Mouse (Mus musculus) Patski (cell line): ENCODE data around the gene Ppp2r5e. TPM values are rescaled to one million over a fixed set of nuclear protein-coding genes. Genes with fewer than 3 reads are reported as not detected.

Source experiments
- ATAC-seq: fragments of 100-300 bp; one replicate; pipeline ENCODE4 v1.8.0; 2021
- CTCF ChIA-PET: fragments of 350-600 bp; sonication (Branson Sonifier 250); formaldehyde crosslinking; loops from one replicate; lab custom pipeline; 2022; ENCODE audit warnings: inconsistent platforms; lab: Charles Lee
- POLR2A ChIA-PET: fragments of 350-600 bp; sonication (Branson Sonifier 250); formaldehyde crosslinking; loops from one replicate; lab custom pipeline; 2022; ENCODE audit warnings: antibody characterized with exemption, inconsistent platforms; lab: Charles Lee
- DNase-seq: peaks from one replicate; pipeline ENCODE4 v3.0.0-alpha.2; 2011; ENCODE audit warnings: low read depth, low spot score
- H3K27me3 ChIP-seq: fragments of 371-371 bp; one replicate; pipeline ENCODE4 v1.5.1; 2021
- CTCF ChIP-seq: fragments of 100-300 bp; IDR thresholded peaks from one replicate; pipeline ENCODE4 v1.5.1; 2021
- in situ Hi-C: fragments of 300-500 bp; cut with MboI; formaldehyde crosslinking; loops from 3 replicates; pipeline ENCODE4 v1.11.1; 2018; ENCODE audit warnings: low pct_unique_long_range_greater_than_20kb, mixed read lengths
- polyA plus RNA-seq: library from polyadenylated mRNA; unstranded; gene quantifications from one replicate; pipeline ENCODE4 v1.2.3, GENCODE M21; 2021

Gene Ppp2r5e
- polyA plus RNA-seq, 1 experiment from 2014 or later, result 51.4 TPM

- CTCF ChIA-PET, result interaction anchor here (1.2 to 1.3 kb wide), 2 partner anchors 10 to 22 kb away, joined by 3 to 5 read pairs; no protein-coding TSS in a partner anchor
- in situ Hi-C loops, result loop anchor here (25.0 kb wide), 1 partner anchor 714 kb away; the partner anchor contains the start of gene Esr2
- H3K27me3 ChIP-seq, result no peaks in the 10 kb centered on the region
- TF ChIP-seq CTCF, result no peak
- ATAC-seq, result peak; percentile 60
- no peak for DNase-seq
- POLR2A ChIA-PET, result no interaction called here
These were observed 123.0 kb downstream of the Ppp2r5e start for GRCm38 (mm10) chr12:75473021-75473420.

DNA sequence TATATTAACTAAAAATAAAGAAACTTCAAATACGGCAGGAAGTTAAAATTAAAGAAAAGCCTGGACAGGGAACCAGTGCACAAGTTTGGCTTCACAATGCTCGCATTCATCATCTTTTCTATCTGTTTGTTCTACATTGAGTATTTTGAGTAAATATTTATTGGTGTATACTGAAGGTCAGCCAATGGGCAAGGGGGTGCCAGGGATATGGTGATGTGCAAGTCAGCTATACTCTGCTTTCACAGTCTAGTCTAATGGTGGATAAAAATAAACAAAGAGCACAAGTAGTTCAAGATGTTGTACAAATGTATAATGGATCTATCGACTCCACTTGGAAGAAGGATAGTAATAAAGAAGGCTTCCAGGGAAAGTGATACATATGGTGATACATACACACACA is 123.9 kb downstream of the Ppp2r5e start:
- CTCF ChIA-PET, result interaction anchor here (1.2 to 1.7 kb wide), 2 partner anchors 12 to 23 kb away, joined by 3 to 4 read pairs; no protein-coding TSS in a partner anchor
- no peak for ATAC-seq
- in situ Hi-C loops, result loop anchor here (25.0 kb wide), 1 partner anchor 715 kb away; the partner anchor contains the start of gene Esr2
- TF ChIP-seq CTCF, result no peak
- POLR2A ChIA-PET, result no interaction called here
- no peak for DNase-seq
- no peaks in the 10 kb centered on the region for H3K27me3 ChIP-seq

DNA sequence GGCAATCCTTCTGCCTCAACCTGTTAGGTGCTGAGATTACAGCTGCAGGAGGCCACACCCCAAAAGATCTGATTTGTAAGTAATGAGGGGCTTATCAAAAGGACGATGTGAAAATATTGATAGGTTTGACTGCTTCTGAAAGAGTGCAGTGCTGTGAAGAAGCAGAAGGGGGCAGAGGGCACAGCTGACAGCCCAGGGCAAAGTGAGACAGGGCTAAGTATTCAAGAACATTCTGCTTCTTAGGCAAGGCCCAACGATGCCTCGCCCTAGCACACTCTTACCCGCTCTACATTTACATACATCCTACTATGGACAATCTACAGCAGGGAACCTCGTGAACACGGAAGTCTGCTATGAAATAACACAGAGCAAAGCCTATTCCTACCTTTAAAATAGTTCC is 128.2 kb downstream of the Ppp2r5e start:
- TF ChIP-seq CTCF, result peak; percentile 36
- in situ Hi-C loops, result loop anchor here (5.0 to 25.0 kb wide), 2 partner anchors 129 to 719 kb away; partner anchors contain the start of genes Esr2 and Ppp2r5e
- DNase-seq (no peak), ATAC-seq (no peak)
- CTCF ChIA-PET, result no interaction called here
- H3K27me3 ChIP-seq, result no peaks in the 10 kb centered on the region
- POLR2A ChIA-PET, result no interaction called here

GRCm38 (mm10) chr12:75467127-75467526 is 128.9 kb downstream of the Ppp2r5e start:
- ATAC-seq (no peak), DNase-seq (no peak)
- CTCF ChIA-PET, result no interaction called here
- no peak for TF ChIP-seq CTCF
- no peaks in the 10 kb centered on the region for H3K27me3 ChIP-seq
- in situ Hi-C loops, result loop anchor here (5.0 to 25.0 kb wide), 2 partner anchors 130 to 720 kb away; partner anchors contain the start of genes Esr2 and Ppp2r5e
- POLR2A ChIA-PET, result no interaction called here

DNA sequence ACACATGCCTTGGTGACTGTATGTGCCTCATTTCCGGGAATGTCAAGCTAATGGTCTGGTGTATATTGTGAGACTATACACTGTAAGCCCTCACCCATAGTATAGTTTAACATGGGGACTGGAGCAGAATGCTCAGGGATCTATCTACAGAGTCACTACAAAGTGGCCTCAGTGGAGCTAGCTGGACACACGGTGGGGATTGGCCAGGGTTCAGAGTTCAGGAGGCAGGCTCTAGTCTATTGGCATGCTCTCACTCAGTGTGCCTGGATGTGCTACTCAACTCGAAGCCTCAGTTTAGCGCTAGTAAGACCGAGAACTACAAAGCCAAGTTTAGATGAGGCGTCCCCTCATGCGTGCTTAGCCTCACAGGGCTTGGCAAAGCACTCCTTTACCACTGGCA is 129.8 kb downstream of the Ppp2r5e start:
- ChIA-PET POLR2A (no interaction called here), CTCF (interaction anchor here (0.6 to 1.3 kb wide), 2 partner anchors 69 to 182 kb away, joined by 3 read pairs; no protein-coding TSS in a partner anchor)
- in situ Hi-C loops, result loop anchor here (5.0 to 25.0 kb wide), 2 partner anchors 131 to 721 kb away; partner anchors contain the start of genes Esr2 and Ppp2r5e
- DNase-seq, result no peak
- no peak for TF ChIP-seq CTCF
- H3K27me3 ChIP-seq, result no peaks in the 10 kb centered on the region
- ATAC-seq, result no peak

GRCm38 (mm10) chr12:75464016-75464769 is 131.9 kb downstream of the Ppp2r5e start:
- CTCF ChIA-PET, result interaction anchor here (0.7 to 1.7 kb wide), 8 partner anchors 9 to 1134 kb away, joined by 3 to 5 read pairs (median 3); no protein-coding TSS in a partner anchor
- no peak for DNase-seq
- in situ Hi-C loops, result loop anchor here (5.0 to 25.0 kb wide), 3 partner anchors 178 to 723 kb away; partner anchors contain the start of gene Esr2
- ATAC-seq, result no peak
- POLR2A ChIA-PET, result no interaction called here
- H3K27me3 ChIP-seq, result no peaks in the 10 kb centered on the region
- TF ChIP-seq CTCF, result peak; percentile 74

GRCm38 (mm10) chr12:75460561-75460960 is 135.5 kb downstream of the Ppp2r5e start:
- no peak for DNase-seq

GRCm38 (mm10) chr12:75459656-75460055 is 136.4 kb downstream of the Ppp2r5e start:
- ChIA-PET POLR2A (no interaction called here), CTCF (interaction anchor here (1.0 to 1.7 kb wide), 2 partner anchors 12 to 182 kb away, joined by 3 to 4 read pairs; no protein-coding TSS in a partner anchor)
- TF ChIP-seq CTCF, result no peak
- in situ Hi-C loops, result loop anchor here (5.0 to 25.0 kb wide), 3 partner anchors 183 to 728 kb away; partner anchors contain the start of gene Esr2
- H3K27me3 ChIP-seq, result no peaks in the 10 kb centered on the region
- DNase-seq (no peak), ATAC-seq (no peak)

More at GRCm38 (mm10) chr12:75460561-75460960, 135.5 kb downstream of the Ppp2r5e start:
- in situ Hi-C loops, result loop anchor here (5.0 to 25.0 kb wide), 3 partner anchors 182 to 727 kb away; partner anchors contain the start of gene Esr2
- ChIA-PET CTCF (interaction anchor here (0.6 to 1.7 kb wide), 4 partner anchors 11 to 1083 kb away, joined by 3 to 4 read pairs (median 3); no protein-coding TSS in a partner anchor), POLR2A (interaction anchor here (0.8 kb wide), 1 partner anchor 198 kb away, joined by 4 read pairs; no protein-coding TSS in a partner anchor)
- H3K27me3 ChIP-seq, result no peaks in the 10 kb centered on the region
- no peak for TF ChIP-seq CTCF
- ATAC-seq, result no peak

- ATAC-seq (no peak), DNase-seq (no peak)
- H3K27me3 ChIP-seq, result no peaks in the 10 kb centered on the region
- TF ChIP-seq CTCF, result no peak
- POLR2A ChIA-PET, result no interaction called here
- in situ Hi-C loops, result loop anchor here (25.0 kb wide), 1 partner anchor 734 kb away; the partner anchor contains the start of gene Esr2
- CTCF ChIA-PET, result no interaction called here
These were observed 142.6 kb downstream of the Ppp2r5e start for GRCm38 (mm10) chr12:75453441-75453840.

DNA sequence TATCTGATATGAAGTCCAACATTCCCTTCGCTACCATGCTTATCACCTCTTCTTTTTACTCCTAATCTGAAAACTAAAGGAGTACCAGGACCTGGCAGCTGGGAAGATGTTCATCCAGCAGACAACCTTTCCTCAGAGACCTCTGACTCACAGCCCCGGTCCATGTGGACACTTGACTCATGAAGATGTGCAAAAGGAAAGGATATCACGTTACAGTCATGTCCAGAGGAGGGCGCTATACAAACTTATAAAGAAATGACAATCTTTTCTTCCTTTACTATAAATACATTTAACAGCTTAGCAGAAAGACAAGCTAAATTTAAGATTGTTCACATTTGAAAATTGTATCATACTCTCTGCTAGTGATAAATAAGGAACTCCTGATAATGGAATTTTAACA is 143.0 kb downstream of the Ppp2r5e start:
- ChIA-PET POLR2A (no interaction called here), CTCF (interaction anchor here (1.4 kb wide), 1 partner anchor 171 kb away, joined by 3 read pairs; no protein-coding TSS in a partner anchor)
- TF ChIP-seq CTCF, result peak; percentile 64
- in situ Hi-C loops, result loop anchor here (25.0 kb wide), 1 partner anchor 734 kb away; the partner anchor contains the start of gene Esr2
- H3K27me3 ChIP-seq, result no peaks in the 10 kb centered on the region
- ATAC-seq (no peak), DNase-seq (peak; percentile 27)
